Mouse (Mus musculus) cerebellum, adult 8-10 months (tissue): ENCODE results near the gene Gm21725.
"Not testable (repeated sequence)": the region's sequence is repeated elsewhere in the genome, so short reads cannot be mapped to it uniquely, and the experiment has no call there.

Experiments
- DNase-seq: peaks from one replicate; pipeline ENCODE4 v3.0.0; 2022

The Gm21725 gene

GRCm38 (mm10) chrY:13348963-13349362 is at the start of gene Gm21725:
Gm21725 (minus strand) TSS chrY:13349063.
- not testable (repeated sequence) for DNase-seq
